Mouse (Mus musculus) liver, embryonic 14.5 days (tissue): ENCODE results near the gene Fam172a.

Experiments used
- CTCF ChIP-seq: IDR thresholded peaks from 2 replicates; pipeline ENCODE4 v1.5.1; 2016; ENCODE audit warnings: antibody characterized with exemption, low read depth, control low read depth
- EP300 ChIP-seq: IDR thresholded peaks from 2 replicates; pipeline ENCODE4 v1.6.1; 2016; ENCODE audit warnings: antibody characterized with exemption, low read depth

DNA sequence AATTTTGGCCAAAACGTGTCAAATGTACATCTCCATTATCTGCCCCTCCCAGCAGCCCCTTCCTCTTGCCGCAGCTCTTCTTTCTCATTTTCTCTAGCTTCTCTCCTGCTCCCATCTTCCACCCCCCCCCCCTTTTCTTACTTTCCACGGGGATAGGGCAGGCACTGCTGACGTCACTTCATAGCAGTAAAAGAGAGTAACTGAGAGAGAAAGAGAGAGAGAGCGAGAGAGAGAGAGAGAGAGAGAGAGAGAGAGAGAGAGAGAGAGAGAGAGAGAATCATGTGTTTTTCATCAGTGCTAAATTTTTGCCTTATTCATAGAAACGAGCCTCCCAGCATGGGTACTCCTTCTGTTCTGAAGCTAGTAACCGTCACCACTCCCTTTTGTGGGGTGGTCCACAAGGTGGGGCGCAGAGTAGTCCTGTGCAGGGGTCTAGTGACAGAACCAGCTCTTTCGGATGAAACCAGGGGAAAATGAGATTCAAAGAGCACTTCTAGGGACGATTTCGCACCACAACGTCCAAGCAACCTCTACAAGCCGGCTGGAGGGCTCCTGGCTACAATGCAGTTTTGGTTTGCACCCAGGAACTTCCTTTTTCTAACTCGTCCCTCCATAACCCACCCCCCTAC, 480.2 kb downstream of the Fam172a start:
- TF ChIP-seq CTCF, result no peak
- no peak for TF ChIP-seq EP300
